Mouse (Mus musculus) cerebellum, adult 2 months (tissue): ENCODE data around the gene Hsd3b1. TPM values are rescaled to one million over a fixed set of nuclear protein-coding genes. Genes with fewer than 3 reads are reported as not detected.

Experiments
- DNase-seq, 2 experiments: peaks; one replicate each; pipeline ENCODE4 v3.0.0; 2021
- H3K27ac ChIP-seq: fragments of 200-500 bp; 2 replicates; pipeline ENCODE4 v1.5.1; 2012; ENCODE audit warnings: low read length, control low read depth, inconsistent platforms; ENCODE audit not compliant: insufficient read depth
- H3K27me3 ChIP-seq: fragments of 200-500 bp; 2 replicates; pipeline ENCODE4 v1.6.1; 2012; ENCODE audit warnings: inconsistent platforms, mild to moderate bottlenecking, low read length, moderate library complexity; ENCODE audit not compliant: control insufficient read depth, insufficient read depth
- H3K4me1 ChIP-seq: fragments of 200-500 bp; 2 replicates; pipeline ENCODE4 v1.6.1; 2011; ENCODE audit warnings: low read length; ENCODE audit not compliant: control insufficient read depth, insufficient read depth
- H3K4me3 ChIP-seq: fragments of 200-500 bp; replicated peaks from 2 replicates; pipeline ENCODE3; 2011; ENCODE audit warnings: mild to moderate bottlenecking, low read depth, low read length, control low read depth; ENCODE audit not compliant: insufficient read depth
- CTCF ChIP-seq: fragments of 200-500 bp; IDR thresholded peaks from 2 replicates; pipeline ENCODE4 v1.5.1; 2011; ENCODE audit warnings: low read depth, mild to moderate bottlenecking, control low read depth, low read length, moderate library complexity, borderline replicate concordance; ENCODE audit not compliant: insufficient read depth
- POLR2A ChIP-seq: fragments of 200-500 bp; IDR thresholded peaks from 2 replicates; pipeline ENCODE4 v1.6.1; 2011; ENCODE audit warnings: low read length, control low read depth, borderline replicate concordance; ENCODE audit not compliant: insufficient read depth
- WGBS: fragments of 180-500 bp; shearing (Covaris S2); methylation state at CpG from one replicate; pipeline ENCODE4 v1.1.7; 2018; 5-methylcytosine and 5-hydroxymethylcytosine counted together
- polyA plus RNA-seq: library from polyadenylated mRNA; depleted of rRNA; stranded (reverse); fragments of >200 nt; gene quantifications from 2 replicates; pipeline ENCODE4 v1.2.3, GENCODE M21; 2012; rRNA removed

The Hsd3b1 gene
- polyA plus RNA-seq, result 0.11 TPM in 1 of 2 replicates, not detected in the other

DNA sequence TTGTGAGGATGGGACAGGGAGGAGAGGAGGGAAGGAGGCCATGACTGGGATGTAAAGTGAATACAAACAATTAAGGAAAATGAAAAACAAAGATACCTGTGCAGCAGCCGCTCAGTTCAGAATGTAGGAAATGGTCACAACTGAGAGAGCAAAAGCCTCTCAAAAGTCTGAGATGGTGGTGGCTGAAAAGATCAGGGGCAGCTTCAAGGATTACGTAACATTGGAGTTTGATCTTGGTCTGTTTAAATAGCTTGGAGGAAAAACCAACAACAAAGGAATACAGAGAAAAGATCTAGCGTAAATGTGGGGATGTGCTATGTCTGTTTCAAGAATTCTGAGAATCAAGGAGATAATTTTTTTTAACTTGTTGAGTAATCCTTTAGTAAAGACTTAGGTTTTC, at the start of gene Hsd3b1:
Gene Hsd3b1, minus strand, starts transcription at position 219 of the 400 bp plus-strand sequence.
- no peak for DNase-seq
- no peak within 1 kb of the TSS for H3K27ac ChIP-seq
- 92% methylated on average over 3 of the region's 3 CpGs for WGBS
- no peaks in the 10 kb centered on the region for H3K27me3 ChIP-seq
- H3K4me1 ChIP-seq, result no peaks in the 10 kb centered on the region
- TF ChIP-seq POLR2A (no peak), CTCF (no peak)
- no peak within 1 kb of the TSS for H3K4me3 ChIP-seq

DNA sequence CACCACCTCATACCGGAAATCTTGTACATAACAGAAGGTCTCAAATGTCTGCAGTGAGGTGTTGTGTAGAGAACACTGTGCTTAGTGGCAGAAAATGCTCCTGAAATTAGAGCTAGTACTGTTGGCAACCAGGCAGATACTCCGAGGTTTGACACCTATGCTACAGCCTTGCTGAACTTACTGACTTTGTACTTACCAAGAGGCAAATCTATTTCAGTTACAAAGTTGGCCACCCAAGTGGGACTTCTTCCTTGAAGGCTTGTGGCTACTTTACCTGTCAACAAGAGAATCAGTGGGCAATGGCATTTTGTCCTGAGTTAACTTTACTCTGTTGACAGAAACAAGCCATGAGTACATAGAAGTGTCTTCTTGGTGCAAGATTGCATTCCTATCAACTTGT, 38.0 kb upstream of the Hsd3b1 start:
- TF ChIP-seq POLR2A, result no peak
- no peak for TF ChIP-seq CTCF
- Histone ChIP-seq H3K27me3 (no peaks in the 10 kb centered on the region), H3K4me3 (no peak overlapping the region), H3K27ac (no peak overlapping the region), H3K4me1 (no peaks in the 10 kb centered on the region)
- DNase-seq, result no peak
- 90% methylated on average over 2 of the region's 2 CpGs for WGBS

DNA sequence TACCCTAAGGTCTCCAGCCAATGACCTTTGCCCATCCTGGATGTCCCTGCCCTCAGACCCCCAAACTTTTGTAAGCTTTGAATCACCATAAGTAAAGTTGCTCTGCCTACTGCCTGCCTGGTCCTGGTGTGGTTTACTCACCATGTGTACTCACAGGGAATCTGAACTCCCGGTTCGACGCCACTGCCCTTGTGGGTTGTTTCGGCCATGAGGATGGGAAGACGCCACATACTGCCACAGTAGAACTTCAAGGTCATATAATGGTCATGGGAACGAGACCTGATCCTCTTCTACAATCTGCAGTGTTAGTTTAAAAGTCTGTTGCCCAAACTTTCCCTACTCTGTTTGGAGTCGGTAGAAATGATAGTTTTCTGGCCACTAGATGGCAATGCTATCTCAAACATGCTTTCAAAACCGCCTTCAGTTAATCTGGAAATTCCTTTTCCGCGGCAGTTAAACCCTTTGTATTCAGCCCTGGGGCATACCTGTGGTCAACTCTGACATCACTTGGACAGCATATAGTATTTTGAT, 35.5 kb upstream of the Hsd3b1 start:
- no peaks in the 10 kb centered on the region for H3K4me1 ChIP-seq
- no peak for TF ChIP-seq POLR2A
- TF ChIP-seq CTCF, result peak; percentile 23; the same call in 1 of the 2 replicates
- WGBS, result 44% methylated on average over 10 of the region's 10 CpGs
- DNase-seq, result no peak
- H3K27ac ChIP-seq, result no peak overlapping the region
- no peak overlapping the region for H3K4me3 ChIP-seq
- H3K27me3 ChIP-seq, result no peaks in the 10 kb centered on the region

DNA sequence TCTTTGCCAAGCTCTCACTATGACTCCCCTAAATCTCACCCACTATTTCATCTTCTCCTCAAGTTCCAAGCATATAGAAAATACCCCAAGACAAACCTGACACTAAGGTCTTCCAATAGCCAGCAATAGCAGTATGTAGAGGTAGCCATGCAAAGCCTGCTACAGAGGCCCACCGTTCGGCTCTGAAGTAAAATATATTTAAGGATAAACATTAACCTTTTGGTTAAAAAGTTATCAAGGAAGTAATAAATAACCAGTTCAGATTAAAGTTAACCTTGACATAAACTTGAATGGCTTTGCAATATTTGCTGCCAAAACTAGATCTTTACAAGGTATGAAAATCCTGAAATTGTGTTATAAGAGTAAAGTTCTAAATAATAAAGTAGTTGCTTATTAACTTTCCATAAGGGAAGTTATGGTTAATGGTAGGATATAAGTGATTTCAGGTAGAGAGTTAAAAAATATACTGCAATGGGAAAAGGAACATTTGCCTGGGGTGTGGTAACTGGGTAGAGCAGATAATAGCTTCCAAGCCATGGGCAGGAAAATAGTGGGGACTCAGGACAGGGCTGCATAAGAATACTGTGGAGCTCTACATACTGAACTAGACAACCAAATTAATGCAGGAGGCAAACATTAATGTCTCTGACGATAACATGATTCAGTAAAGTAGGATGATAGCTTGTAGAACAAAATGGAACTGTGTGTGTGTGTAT, 33.6 kb upstream of the Hsd3b1 start, which contains the start of gene Hao2:
Gene Hao2, minus strand, starts transcription at position 183 of the 716 bp plus-strand sequence.
- no peaks in the 10 kb centered on the region for H3K27me3 ChIP-seq
- 87% methylated on average over 3 of the region's 3 CpGs for WGBS
- H3K27ac ChIP-seq, result no peak within 1 kb of the TSS
- no peak for DNase-seq
- no peak for TF ChIP-seq CTCF
- no peak for TF ChIP-seq POLR2A
- no peak within 1 kb of the TSS for H3K4me3 ChIP-seq
- H3K4me1 ChIP-seq, result no peaks in the 10 kb centered on the region

DNA sequence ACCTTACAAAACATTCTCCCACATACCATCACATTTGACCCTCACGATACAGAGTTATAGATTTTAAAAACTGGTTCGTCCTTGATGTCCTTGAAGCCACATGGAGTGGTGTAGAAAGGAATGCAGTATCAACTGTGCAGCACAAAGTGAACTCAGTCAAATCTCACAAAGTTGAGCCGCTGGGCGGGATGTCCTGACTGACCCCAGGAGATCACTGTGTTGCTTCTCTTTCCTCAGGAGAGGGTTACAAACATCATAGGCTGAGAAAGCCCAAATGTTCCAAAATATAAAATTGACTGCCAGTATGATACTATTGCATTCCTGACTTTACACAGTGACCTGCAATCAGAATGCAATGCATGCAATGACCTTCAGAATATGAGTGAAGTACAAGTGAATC, 30.8 kb upstream of the Hsd3b1 start:
- H3K4me3 ChIP-seq, result no peak overlapping the region
- TF ChIP-seq POLR2A (no peak), CTCF (no peak)
- H3K27me3 ChIP-seq, result no peaks in the 10 kb centered on the region
- H3K4me1 ChIP-seq, result no peaks in the 10 kb centered on the region
- DNase-seq, result no peak
- H3K27ac ChIP-seq, result no peak overlapping the region
- WGBS, result 85% methylated on average over 4 of the region's 4 CpGs

DNA sequence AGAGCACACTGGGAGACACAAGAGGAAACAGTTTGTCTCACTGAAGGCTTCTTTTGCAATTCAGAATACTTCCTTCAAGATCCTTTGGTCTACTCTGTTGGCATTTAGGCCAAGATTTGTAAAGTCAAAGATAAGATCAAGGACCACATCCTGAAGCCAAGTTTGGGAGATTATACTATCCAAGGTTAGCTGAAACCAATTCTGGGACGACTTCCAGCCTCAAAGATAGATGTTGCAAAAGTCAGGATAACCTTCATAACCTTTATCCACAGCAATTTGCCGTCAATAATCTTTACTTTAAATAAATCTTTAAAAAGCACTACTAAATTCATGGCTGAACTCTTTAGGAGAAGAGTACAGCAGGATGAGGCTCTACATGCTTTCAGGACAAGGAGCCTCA, 28.6 kb upstream of the Hsd3b1 start:
- Histone ChIP-seq H3K27me3 (no peaks in the 10 kb centered on the region), H3K27ac (no peak overlapping the region), H3K4me3 (no peak overlapping the region), H3K4me1 (no peaks in the 10 kb centered on the region)
- no peak for TF ChIP-seq POLR2A
- no peak for TF ChIP-seq CTCF
- DNase-seq, result no peak
- WGBS, result 64% methylated on average over 2 of the region's 2 CpGs

DNA sequence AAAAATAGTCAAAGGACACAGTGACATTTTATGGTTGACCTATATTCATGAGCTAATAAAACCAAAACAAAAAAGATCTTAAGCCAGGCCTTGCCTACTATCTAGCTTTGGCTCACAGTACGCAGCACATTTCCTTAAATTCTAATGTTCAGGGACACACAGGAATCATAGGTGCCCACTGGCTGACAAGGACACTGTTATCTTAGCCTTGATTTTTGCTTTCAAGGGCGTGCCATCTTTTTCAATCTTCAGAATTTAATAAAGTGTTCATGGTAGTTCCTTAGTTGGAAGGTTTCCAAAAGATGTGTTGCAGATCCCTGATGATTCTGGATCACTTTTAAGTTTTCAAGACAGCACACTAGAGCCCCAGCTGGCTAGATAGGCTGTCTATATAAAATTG, 21.2 kb upstream of the Hsd3b1 start:
- Histone ChIP-seq H3K27me3 (no peaks in the 10 kb centered on the region), H3K4me1 (no peaks in the 10 kb centered on the region), H3K4me3 (no peak overlapping the region), H3K27ac (no peak overlapping the region)
- TF ChIP-seq CTCF (no peak), POLR2A (no peak)
- WGBS, result 85% methylated on average over 2 of the region's 2 CpGs
- no peak for DNase-seq

DNA sequence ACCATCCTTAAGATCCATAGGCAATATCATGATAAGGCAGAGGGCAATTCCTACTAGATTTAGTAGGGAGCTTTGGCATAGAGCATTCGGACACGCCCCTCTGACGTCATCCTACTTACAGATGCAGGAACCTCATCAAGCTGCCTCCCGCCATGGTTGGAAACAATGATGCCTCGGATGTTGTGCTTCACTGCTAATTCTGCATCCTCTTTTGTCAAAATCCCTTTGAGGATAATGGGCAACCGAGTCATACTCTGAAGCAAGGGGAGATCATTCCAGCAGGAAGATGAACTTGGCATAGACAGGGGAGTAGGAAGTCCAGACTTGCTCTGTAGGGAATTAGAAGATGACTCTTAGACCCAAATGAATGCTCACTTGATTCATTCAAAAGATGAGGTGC, 20.6 kb upstream of the Hsd3b1 start:
- H3K4me1 ChIP-seq, result no peaks in the 10 kb centered on the region
- 60% methylated on average over 6 of the region's 6 CpGs for WGBS
- TF ChIP-seq POLR2A, result no peak
- TF ChIP-seq CTCF, result no peak

More for the DNA sequence above, 20.6 kb upstream of the Hsd3b1 start:
- Histone ChIP-seq H3K27ac (no peak overlapping the region), H3K4me3 (no peak overlapping the region), H3K27me3 (no peaks in the 10 kb centered on the region)
- DNase-seq, result no peak
